8 mouse cellular contexts compared by ENCODE assay signal in genomic region chr1:134636684-134637083, GRCm38 (mm10). TPM values are rescaled to one million over a fixed set of nuclear protein-coding genes. Genes with fewer than 3 reads are reported as not detected.
DNase-seq lines count a peak whose midpoint lies in the region; ATAC-seq and TF ChIP-seq lines count a peak whose summit lies in the region.

No protein-coding gene starts in this region.

- peak; percentile 67 for TF ChIP-seq CTCF in heart, adult 2 months (IDR thresholded peaks at IDR 0.05)
- TF ChIP-seq CTCF in lung, postnatal 0 days (IDR thresholded peaks at IDR 0.05): peak; percentile 72

- H3K4me2 ChIP-seq in forebrain, embryonic 14.5 days (ENCODE audit: low read length): no peak overlapping the region
- H3K4me2 ChIP-seq in lung, postnatal 0 days (replicated peaks; ENCODE audit: low read depth, low read length): no peak overlapping the region

- no peaks in the 10 kb centered on the region for H3K79me2 ChIP-seq in heart, adult 2 months (replicated peaks; ENCODE audit: control insufficient read depth, insufficient read depth, low read length)

- no peak for TF ChIP-seq POLR2A in heart, adult 2 months (IDR thresholded peaks at IDR 0.05; ENCODE audit: insufficient read depth, low read depth, low read length)

- no peaks in the 10 kb centered on the region for H3K27me3 ChIP-seq in heart, adult 2 months (ENCODE audit: control insufficient read depth, insufficient read depth, low read length)
- no peaks in the 10 kb centered on the region for H3K27me3 ChIP-seq in forebrain, embryonic 14.5 days (replicated peaks; ENCODE audit: control insufficient read depth, insufficient read depth, low read length)
- no peaks in the 10 kb centered on the region for H3K27me3 ChIP-seq in lung, postnatal 0 days (replicated peaks; ENCODE audit: insufficient read depth, low read length)

- H3K9me3 ChIP-seq in forebrain, embryonic 14.5 days (replicated peaks; ENCODE audit: control insufficient read depth, low read length): no peaks in the 10 kb centered on the region
- no peaks in the 10 kb centered on the region for H3K9me3 ChIP-seq in lung, postnatal 0 days (ENCODE audit: low read length)

- no peak overlapping the region for H3K9ac ChIP-seq in heart, adult 2 months (ENCODE audit: low read depth, low read length)
- no peak overlapping the region for H3K9ac ChIP-seq in forebrain, embryonic 14.5 days (ENCODE audit: low read length)
- H3K9ac ChIP-seq in lung, postnatal 0 days (replicated peaks; ENCODE audit: low read depth): no peak overlapping the region

- no peak for TF ChIP-seq EP300 in heart, adult 2 months (IDR thresholded peaks at IDR 0.05; ENCODE audit: insufficient read depth, low read depth, low read length)
- no peak for TF ChIP-seq EP300 in lung, postnatal 0 days (IDR thresholded peaks at IDR 0.05)

- ATAC-seq in forebrain, embryonic 14.5 days: peak; percentile 32; the same call in 1 of the 2 replicates
- ATAC-seq in lung, postnatal 0 days: peak; percentile 29; the same call in 1 of the 2 replicates

- no peak for DNase-seq in heart, adult 2 months
- DNase-seq in heart, postnatal 36 days: no peak
- peak; percentile 31 for DNase-seq in urinary bladder, postnatal 14 days (ENCODE audit: low spot score)
- no peak for DNase-seq in urinary bladder, postnatal 4 days (ENCODE audit: low spot score in 2 of 2)
- peak; percentile 64 for DNase-seq in forebrain, embryonic 14.5 days (ENCODE audit: low spot score)
- peak; percentile 53 for DNase-seq in lung, postnatal 0 days (ENCODE audit: low spot score)
- peak; percentile 55 for DNase-seq in right cerebral cortex, postnatal 4 days
- no peak for DNase-seq in gastrocnemius, postnatal 10 days

- no peak overlapping the region for H3K27ac ChIP-seq in heart, adult 2 months
- no peak overlapping the region for H3K27ac ChIP-seq in forebrain, embryonic 14.5 days (ENCODE audit: low read depth, low read length)
- no peak overlapping the region for H3K27ac ChIP-seq in lung, postnatal 0 days (ENCODE audit: low read length)

- intact Hi-C loops in heart, adult 2 months (cut with DNase I): loop anchor here (5.0 to 10.0 kb wide), 3 partner anchors 191 to 328 kb away; partner anchors contain the start of gene Ube2t
- intact Hi-C loops in heart, postnatal 36 days (cut with DNase I): loop anchor here (5.0 kb wide), 2 partner anchors 71 to 196 kb away; no protein-coding TSS in a partner anchor

- 12% methylated on average over 3 of the region's 3 CpGs for WGBS in heart, adult 2 months
- WGBS in forebrain, embryonic 14.5 days: 11% methylated on average over 3 of the region's 3 CpGs
- WGBS in lung, postnatal 0 days: 9% methylated on average over 3 of the region's 3 CpGs

- no peaks in the 10 kb centered on the region for H3K36me3 ChIP-seq in heart, adult 2 months (ENCODE audit: control insufficient read depth, insufficient read depth, low read length)
- H3K36me3 ChIP-seq in forebrain, embryonic 14.5 days (ENCODE audit: control insufficient read depth, insufficient read depth, low read length): peaks cover 38% of the 10 kb centered on the region
- H3K36me3 ChIP-seq in lung, postnatal 0 days (ENCODE audit: insufficient read depth, low read length): peaks cover 6% of the 10 kb centered on the region

- no peaks in the 10 kb centered on the region for H3K4me1 ChIP-seq in heart, adult 2 months (ENCODE audit: control insufficient read depth, insufficient read depth, low read length)
- H3K4me1 ChIP-seq in forebrain, embryonic 14.5 days (ENCODE audit: control insufficient read depth, insufficient read depth, low read length): no peaks in the 10 kb centered on the region
- H3K4me1 ChIP-seq in lung, postnatal 0 days (ENCODE audit: insufficient read depth, low read depth, low read length): no peaks in the 10 kb centered on the region

- H3K4me3 ChIP-seq in heart, adult 2 months: no peak overlapping the region
- no peak overlapping the region for H3K4me3 ChIP-seq in forebrain, embryonic 14.5 days (ENCODE audit: low read depth, low read length)
- H3K4me3 ChIP-seq in lung, postnatal 0 days (ENCODE audit: low read depth, low read length): no peak overlapping the region

RNA-seq across cellular contexts. Expression of gene Syt2, which starts 9.8 kb away (rescaled TPM):
- under 1 TPM in 1 of 2 experiments, not detected in 1; 0.05 TPM for total RNA-seq in heart, adult 2 months (2021)
- 0.04 and 0.06 TPM in 2 replicates for polyA plus RNA-seq in heart, adult 2 months (2012; rRNA removed)
- not detected for total RNA-seq in heart, postnatal 36 days (2021)
- polyA plus RNA-seq in forebrain, embryonic 14.5 days (2014; fragmentation: Nextera tagmentation; extraction: Ambion mirVana): 0.94 and 1.2 TPM in 2 replicates
- 0.14 TPM in 2 replicates for polyA plus RNA-seq in lung, postnatal 0 days (2015; fragmentation: Nextera tagmentation; extraction: Ambion mirVana)
- under 1 TPM; 0.07 to 0.28 TPM for total RNA-seq in gastrocnemius, postnatal 10 days (2021)

Comparison
In these comparisons a context has a peak if more than half of its experiments do, and no peak if none do; other contexts are left out.
1. DNase-seq: peak in urinary bladder, postnatal 14 days (single experiment), forebrain, embryonic 14.5 days (single experiment), lung, postnatal 0 days (single experiment) and right cerebral cortex, postnatal 4 days (single experiment); none in heart, adult 2 months (0 of 2), heart, postnatal 36 days (0 of 2), urinary bladder, postnatal 4 days (0 of 2) and gastrocnemius, postnatal 10 days (single experiment).